Mouse (Mus musculus): ENCODE measurements around the gene Fam81b. TPM values are rescaled to one million over a fixed set of nuclear protein-coding genes. Genes with fewer than 3 reads are reported as not detected.

Gene Fam81b
- polyA plus RNA-seq, 1 experiment from 2014 or later = not detected

DNA sequence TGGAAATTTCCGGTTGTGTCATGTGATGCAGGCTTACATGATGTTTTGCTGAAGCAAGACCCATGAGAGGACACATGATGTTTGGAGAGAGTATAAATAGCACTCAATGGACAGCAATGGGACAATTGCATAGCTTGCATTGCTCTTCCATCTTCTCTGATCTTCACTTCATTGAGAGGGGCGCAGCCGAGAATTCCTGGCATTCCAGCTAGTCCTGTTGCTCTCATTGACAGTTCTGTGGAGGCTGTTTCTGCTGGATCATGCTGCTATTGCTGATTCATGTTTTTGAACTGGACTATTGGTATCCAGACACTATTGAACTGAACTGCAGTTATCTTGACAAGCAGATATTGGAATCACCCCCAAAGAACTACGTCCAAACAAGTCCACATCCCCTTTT lies 12.8 kb downstream of the Fam81b start:
- no peak overlapping the region for H3K4me2 ChIP-seq (replicated peaks; ENCODE audit: low read depth, low read length)
- no peaks in the 10 kb centered on the region for H3K4me1 ChIP-seq (ENCODE audit: insufficient read depth, low read length)
- no peaks in the 10 kb centered on the region for H3K9me3 ChIP-seq (ENCODE audit: low read length)
- whole genome bisulfite sequencing = 73% methylated on average over 4 of the region's 4 CpGs
- H3K27ac ChIP-seq (ENCODE audit: low read length) = no peak overlapping the region
- no peak for ATAC-seq (ENCODE audit: low FRiP score, low TSS enrichment)
- no peaks in the 10 kb centered on the region for H3K27me3 ChIP-seq (ENCODE audit: insufficient read depth, low read length)
- H3K4me3 ChIP-seq (ENCODE audit: low read length) = no peak overlapping the region
- H3K36me3 ChIP-seq (ENCODE audit: insufficient read depth, low read length) = no peaks in the 10 kb centered on the region
- H3K9ac ChIP-seq (replicated peaks; ENCODE audit: low read length) = no peak overlapping the region

- WGBS = 87% methylated on average over 3 of the region's 3 CpGs
Measured at GRCm38 (mm10) chr13:76284597-76284996, 20.3 kb downstream of the Fam81b start.

DNA sequence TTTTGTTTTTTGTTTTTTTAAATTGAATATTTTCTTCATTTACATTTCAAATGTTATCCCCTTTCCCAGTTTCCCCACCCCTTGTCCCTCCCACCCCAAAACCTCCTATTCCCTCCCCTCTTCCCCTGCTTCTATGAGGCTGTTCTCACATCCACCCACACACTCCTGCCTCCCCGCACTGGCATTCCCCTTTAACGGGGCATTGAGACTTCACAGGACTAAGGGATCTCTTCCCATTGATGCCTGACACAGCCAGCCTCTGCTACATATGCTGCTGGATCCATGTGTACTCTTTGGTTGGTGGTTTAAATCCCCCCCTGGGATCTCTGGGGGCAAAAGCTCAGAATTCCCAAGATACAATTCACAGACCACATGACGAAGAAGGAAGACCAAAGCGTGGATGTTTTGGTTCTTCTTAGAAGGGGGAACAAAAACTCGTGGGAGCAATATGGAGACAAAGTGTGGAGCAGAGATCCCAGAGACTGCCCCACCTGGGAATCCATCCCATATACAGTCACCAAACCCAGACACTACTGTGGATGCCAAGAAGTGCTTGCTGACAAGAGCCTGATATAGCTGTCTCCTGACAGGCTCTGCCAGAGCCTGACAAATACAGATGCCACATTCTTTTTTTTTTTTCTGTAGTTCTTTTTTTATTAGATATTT lies 40.4 kb downstream of the Fam81b start:
- 80% methylated on average over 5 of the region's 5 CpGs for WGBS
- Histone ChIP-seq H3K36me3 (ENCODE audit: insufficient read depth, low read length) (no peaks in the 10 kb centered on the region), H3K4me3 (ENCODE audit: low read length) (no peak overlapping the region), H3K9me3 (ENCODE audit: low read length) (no peaks in the 10 kb centered on the region), H3K27me3 (ENCODE audit: insufficient read depth, low read length) (no peaks in the 10 kb centered on the region), H3K27ac (ENCODE audit: low read length) (no peak overlapping the region), H3K4me1 (ENCODE audit: insufficient read depth, low read length) (no peaks in the 10 kb centered on the region), H3K9ac (replicated peaks; ENCODE audit: low read length) (no peak overlapping the region), H3K4me2 (replicated peaks; ENCODE audit: low read depth, low read length) (no peak overlapping the region)
- no peak for ATAC-seq (ENCODE audit: low FRiP score, low TSS enrichment)

More at GRCm38 (mm10) chr13:76284597-76284996, 20.3 kb downstream of the Fam81b start:
- H3K4me2 ChIP-seq (replicated peaks; ENCODE audit: low read depth, low read length) = no peak overlapping the region
- H3K9me3 ChIP-seq (ENCODE audit: low read length) = no peaks in the 10 kb centered on the region
- H3K9ac ChIP-seq (replicated peaks; ENCODE audit: low read length) = no peak overlapping the region
- no peaks in the 10 kb centered on the region for H3K36me3 ChIP-seq (ENCODE audit: insufficient read depth, low read length)
- H3K4me3 ChIP-seq (ENCODE audit: low read length) = no peak overlapping the region
- H3K4me1 ChIP-seq (ENCODE audit: insufficient read depth, low read length) = no peaks in the 10 kb centered on the region
- no peak overlapping the region for H3K27ac ChIP-seq (ENCODE audit: low read length)
- no peaks in the 10 kb centered on the region for H3K27me3 ChIP-seq (ENCODE audit: insufficient read depth, low read length)
- no peak for ATAC-seq (ENCODE audit: low FRiP score, low TSS enrichment)

DNA sequence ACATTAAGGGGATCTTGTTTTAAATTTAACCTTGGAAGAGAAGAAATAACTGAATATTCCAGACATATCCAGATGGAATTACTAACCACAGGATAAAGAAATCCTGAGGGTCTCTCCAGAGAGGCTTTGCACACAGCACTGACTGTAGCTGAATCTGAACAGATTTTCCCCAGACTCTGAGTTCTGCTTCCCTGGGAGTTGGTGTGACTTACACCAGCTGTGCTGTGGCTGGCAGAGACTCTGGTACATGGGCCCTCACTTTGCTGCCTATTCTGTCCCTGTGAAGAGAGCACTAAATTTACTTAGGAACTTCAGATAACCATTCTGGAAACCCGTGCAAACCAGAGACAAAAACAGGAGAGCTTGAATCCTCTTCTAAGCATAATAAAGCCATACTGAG lies 46.1 kb downstream of the Fam81b start:
- no peaks in the 10 kb centered on the region for H3K4me1 ChIP-seq (ENCODE audit: insufficient read depth, low read length)
- no peak for ATAC-seq (ENCODE audit: low FRiP score, low TSS enrichment)
- no peaks in the 10 kb centered on the region for H3K9me3 ChIP-seq (ENCODE audit: low read length)
- no peak overlapping the region for H3K4me3 ChIP-seq (ENCODE audit: low read length)
- no peak overlapping the region for H3K4me2 ChIP-seq (replicated peaks; ENCODE audit: low read depth, low read length)
- no peak overlapping the region for H3K9ac ChIP-seq (replicated peaks; ENCODE audit: low read length)
- H3K36me3 ChIP-seq (ENCODE audit: insufficient read depth, low read length) = no peaks in the 10 kb centered on the region
- no peak overlapping the region for H3K27ac ChIP-seq (ENCODE audit: low read length)
- WGBS = 64% methylated on average over 1 of the region's 1 CpGs
- H3K27me3 ChIP-seq (ENCODE audit: insufficient read depth, low read length) = no peaks in the 10 kb centered on the region

- ATAC-seq (ENCODE audit: low FRiP score, low TSS enrichment) = no peak
- Histone ChIP-seq H3K4me2 (replicated peaks; ENCODE audit: low read depth, low read length) (no peak overlapping the region), H3K36me3 (ENCODE audit: insufficient read depth, low read length) (no peaks in the 10 kb centered on the region), H3K27ac (ENCODE audit: low read length) (no peak overlapping the region), H3K4me1 (ENCODE audit: insufficient read depth, low read length) (no peaks in the 10 kb centered on the region), H3K9ac (replicated peaks; ENCODE audit: low read length) (no peak overlapping the region), H3K27me3 (ENCODE audit: insufficient read depth, low read length) (no peaks in the 10 kb centered on the region), H3K4me3 (ENCODE audit: low read length) (no peak overlapping the region), H3K9me3 (ENCODE audit: low read length) (no peaks in the 10 kb centered on the region)
- WGBS = 63% methylated on average over 3 of the region's 3 CpGs
Measured at GRCm38 (mm10) chr13:76256350-76256749, 48.5 kb downstream of the Fam81b start.

DNA sequence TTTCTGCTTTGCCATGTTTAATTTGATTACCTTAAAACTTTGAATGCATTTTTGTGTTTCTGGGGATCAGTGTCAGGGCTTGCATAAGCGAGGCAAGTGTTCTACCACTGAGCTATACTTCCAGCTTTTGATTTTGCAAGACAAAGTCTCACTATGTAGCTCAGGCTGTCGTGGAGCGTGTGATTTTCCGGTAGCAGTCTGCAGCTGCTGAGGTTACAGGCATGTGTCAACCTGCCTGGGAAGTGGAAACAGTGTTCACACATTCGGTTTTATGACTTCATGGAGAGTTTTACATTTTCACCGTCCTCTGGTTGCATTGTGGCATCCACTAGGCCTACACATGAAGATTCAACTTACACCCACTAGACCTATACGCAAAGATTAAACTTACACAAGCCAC lies 54.8 kb downstream of the Fam81b start:
- 75% methylated on average over 7 of the region's 7 CpGs for WGBS
- no peaks in the 10 kb centered on the region for H3K36me3 ChIP-seq (ENCODE audit: insufficient read depth, low read length)
- H3K4me3 ChIP-seq (ENCODE audit: low read length) = no peak overlapping the region
- no peak for ATAC-seq (ENCODE audit: low FRiP score, low TSS enrichment)
- H3K9ac ChIP-seq (replicated peaks; ENCODE audit: low read length) = no peak overlapping the region
- no peaks in the 10 kb centered on the region for H3K9me3 ChIP-seq (ENCODE audit: low read length)
- H3K27me3 ChIP-seq (ENCODE audit: insufficient read depth, low read length) = no peaks in the 10 kb centered on the region
- H3K27ac ChIP-seq (ENCODE audit: low read length) = no peak overlapping the region
- H3K4me1 ChIP-seq (ENCODE audit: insufficient read depth, low read length) = no peaks in the 10 kb centered on the region
- H3K4me2 ChIP-seq (replicated peaks; ENCODE audit: low read depth, low read length) = no peak overlapping the region

DNA sequence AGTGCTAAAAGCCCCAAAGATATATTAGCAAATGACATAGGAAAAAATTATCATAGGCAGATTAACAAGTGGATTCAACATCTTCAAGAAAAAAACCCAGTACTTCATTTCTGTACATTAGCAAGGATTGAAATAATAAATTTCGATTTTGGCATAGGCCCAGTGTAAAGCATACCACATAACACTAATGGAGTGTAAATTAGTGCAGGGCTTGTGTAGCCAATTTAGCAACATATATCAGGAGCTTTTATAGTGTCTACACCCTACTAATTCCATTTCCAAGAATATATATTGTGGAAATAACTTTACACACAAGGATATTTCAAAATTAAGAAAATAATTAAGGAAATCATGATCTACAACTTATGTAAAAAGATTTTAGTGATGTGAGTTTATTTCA lies 55.8 kb downstream of the Fam81b start:
- Histone ChIP-seq H3K36me3 (ENCODE audit: insufficient read depth, low read length) (no peaks in the 10 kb centered on the region), H3K4me2 (replicated peaks; ENCODE audit: low read depth, low read length) (no peak overlapping the region), H3K4me1 (ENCODE audit: insufficient read depth, low read length) (no peaks in the 10 kb centered on the region), H3K27ac (ENCODE audit: low read length) (no peak overlapping the region), H3K9ac (replicated peaks; ENCODE audit: low read length) (no peak overlapping the region), H3K4me3 (ENCODE audit: low read length) (no peak overlapping the region), H3K27me3 (ENCODE audit: insufficient read depth, low read length) (no peaks in the 10 kb centered on the region), H3K9me3 (ENCODE audit: low read length) (no peaks in the 10 kb centered on the region)
- 64% methylated on average over 1 of the region's 1 CpGs for WGBS
- no peak for ATAC-seq (ENCODE audit: low FRiP score, low TSS enrichment)

DNA sequence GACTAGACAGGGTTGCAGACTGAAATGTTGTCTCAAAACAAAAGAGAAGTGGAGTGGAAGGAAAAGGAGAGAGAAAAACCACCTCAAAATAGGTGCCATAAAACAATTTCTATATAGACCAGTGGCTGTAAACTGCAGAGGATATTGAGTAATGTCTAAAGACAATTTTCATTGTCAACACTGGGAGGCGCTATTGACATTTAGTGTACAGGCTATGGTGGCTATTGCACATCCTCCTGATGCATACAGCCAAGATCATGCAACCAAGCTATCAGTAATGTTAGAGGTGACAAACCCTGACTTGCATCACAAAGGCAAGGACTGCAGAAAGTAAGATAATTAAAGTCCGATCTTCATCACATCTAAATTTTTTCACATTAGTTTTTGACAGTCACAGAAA lies 89.5 kb downstream of the Fam81b start:
- no peak overlapping the region for H3K4me3 ChIP-seq (ENCODE audit: low read length)
- H3K4me2 ChIP-seq (replicated peaks; ENCODE audit: low read depth, low read length) = no peak overlapping the region
- no peaks in the 10 kb centered on the region for H3K4me1 ChIP-seq (ENCODE audit: insufficient read depth, low read length)
- no peaks in the 10 kb centered on the region for H3K36me3 ChIP-seq (ENCODE audit: insufficient read depth, low read length)
- WGBS = 44% methylated on average over 2 of the region's 2 CpGs
- H3K9ac ChIP-seq (replicated peaks; ENCODE audit: low read length) = no peak overlapping the region
- H3K27ac ChIP-seq (ENCODE audit: low read length) = no peak overlapping the region
- no peaks in the 10 kb centered on the region for H3K9me3 ChIP-seq (ENCODE audit: low read length)
- ATAC-seq (ENCODE audit: low FRiP score, low TSS enrichment) = no peak
- no peaks in the 10 kb centered on the region for H3K27me3 ChIP-seq (ENCODE audit: insufficient read depth, low read length)

DNA sequence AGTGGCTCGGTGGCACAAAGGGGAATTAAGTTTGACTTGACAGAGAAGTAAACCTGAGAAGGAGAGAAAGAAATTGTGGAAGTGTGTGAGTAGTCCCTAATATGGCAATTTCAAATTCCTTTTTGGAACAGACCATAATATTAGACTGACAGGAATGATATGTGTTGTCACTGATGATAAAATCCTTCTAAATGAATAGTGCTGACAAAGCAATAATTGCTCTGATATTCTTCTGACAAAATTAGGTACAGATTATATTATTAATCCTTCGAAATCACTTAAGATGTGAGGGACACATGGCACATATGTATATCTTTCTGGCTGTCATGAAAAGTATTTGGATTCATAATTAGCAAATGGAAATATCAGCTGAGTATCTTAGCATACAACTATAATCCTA lies 89.9 kb downstream of the Fam81b start:
- no peaks in the 10 kb centered on the region for H3K9me3 ChIP-seq (ENCODE audit: low read length)
- no peak overlapping the region for H3K27ac ChIP-seq (ENCODE audit: low read length)
- H3K4me3 ChIP-seq (ENCODE audit: low read length) = no peak overlapping the region
- H3K36me3 ChIP-seq (ENCODE audit: insufficient read depth, low read length) = no peaks in the 10 kb centered on the region
- WGBS = 79% methylated on average over 2 of the region's 2 CpGs
- H3K27me3 ChIP-seq (ENCODE audit: insufficient read depth, low read length) = no peaks in the 10 kb centered on the region
- H3K4me2 ChIP-seq (replicated peaks; ENCODE audit: low read depth, low read length) = no peak overlapping the region
- no peak for ATAC-seq (ENCODE audit: low FRiP score, low TSS enrichment)
- no peaks in the 10 kb centered on the region for H3K4me1 ChIP-seq (ENCODE audit: insufficient read depth, low read length)
- H3K9ac ChIP-seq (replicated peaks; ENCODE audit: low read length) = no peak overlapping the region

- Histone ChIP-seq H3K36me3 (ENCODE audit: insufficient read depth, low read length) (no peaks in the 10 kb centered on the region), H3K9ac (replicated peaks; ENCODE audit: low read length) (no peak overlapping the region), H3K4me2 (replicated peaks; ENCODE audit: low read depth, low read length) (no peak overlapping the region), H3K9me3 (ENCODE audit: low read length) (no peaks in the 10 kb centered on the region), H3K4me1 (ENCODE audit: insufficient read depth, low read length) (no peaks in the 10 kb centered on the region), H3K4me3 (ENCODE audit: low read length) (no peak overlapping the region), H3K27ac (ENCODE audit: low read length) (no peak overlapping the region), H3K27me3 (ENCODE audit: insufficient read depth, low read length) (no peaks in the 10 kb centered on the region)
- 88% methylated on average over 4 of the region's 4 CpGs for WGBS
- no peak for ATAC-seq (ENCODE audit: low FRiP score, low TSS enrichment)
Measured at GRCm38 (mm10) chr13:76199943-76200342, 104.9 kb downstream of the Fam81b start.

Measured in kidney, embryonic 16.5 days (tissue).